Mouse (Mus musculus) hindbrain, postnatal 0 days (tissue): ENCODE results near the gene Efna3. TPM values are rescaled to one million over a fixed set of nuclear protein-coding genes. Genes with fewer than 3 reads are reported as not detected.

Source experiments
- ATAC-seq: fragments of 200-750 bp; cut with Nextera tagmentation; 2 replicates; pipeline ENCODE4 v1.8.0; 2017; ENCODE audit warnings: mild to moderate bottlenecking, moderate TSS enrichment, moderate library complexity
- DNase-seq: peaks from one replicate; pipeline ENCODE4 v3.0.0-alpha.2; 2015; ENCODE audit warnings: low spot score
- H3K27ac ChIP-seq: fragments of 300-500 bp; sonication (generic); 2 replicates; pipeline ENCODE4 v1.5.1; 2014; ENCODE audit warnings: mild to moderate bottlenecking
- H3K27me3 ChIP-seq: fragments of 300-500 bp; sonication (generic); 2 replicates; pipeline ENCODE4 v1.6.1; 2014; ENCODE audit warnings: low read length, mixed read lengths; ENCODE audit not compliant: insufficient read depth
- H3K36me3 ChIP-seq: fragments of 300-500 bp; sonication (generic); 2 replicates; pipeline ENCODE4 v1.6.1; 2014; ENCODE audit warnings: low read length, mixed read lengths; ENCODE audit not compliant: insufficient read depth
- H3K4me1 ChIP-seq: fragments of 300-500 bp; sonication (generic); 2 replicates; pipeline ENCODE4 v1.6.1; 2014; ENCODE audit warnings: antibody characterized with exemption, low read length, mixed read lengths; ENCODE audit not compliant: insufficient read depth
- H3K4me2 ChIP-seq: fragments of 300-500 bp; sonication (generic); 2 replicates; pipeline ENCODE4 v1.6.1; 2014; ENCODE audit warnings: low read depth, mild to moderate bottlenecking, low read length, moderate library complexity, mixed read lengths
- H3K4me3 ChIP-seq: fragments of 300-500 bp; sonication (generic); 2 replicates; pipeline ENCODE4 v1.5.1; 2014; ENCODE audit warnings: low read length
- H3K9ac ChIP-seq: fragments of 300-500 bp; sonication (generic); replicated peaks from 2 replicates; pipeline ENCODE4 v1.6.1; 2014; ENCODE audit warnings: mild to moderate bottlenecking, low read length, moderate library complexity, mixed read lengths
- H3K9me3 ChIP-seq: fragments of 300-500 bp; sonication (generic); 2 replicates; pipeline ENCODE4 v1.6.1; 2016; ENCODE audit warnings: low read length, mixed read lengths
- CTCF ChIP-seq: IDR thresholded peaks from 2 replicates; pipeline ENCODE4 v1.5.1; 2016; ENCODE audit warnings: antibody characterized with exemption, control low read depth, low read depth
- WGBS: fragments of 180-500 bp; shearing (Covaris S2); extraction: QIAGEN DNeasy Blood & Tissue Kit; methylation state at CpG from one replicate; pipeline ENCODE4 v1.1.7; 2014; 5-methylcytosine and 5-hydroxymethylcytosine counted together
- polyA plus RNA-seq: library from polyadenylated mRNA; unstranded; fragments of >200 nt; fragmentation: Nextera tagmentation; extraction: Ambion mirVana; gene quantifications from 2 replicates; pipeline ENCODE4 v1.2.1, GENCODE M21; 2015
- total RNA-seq: library from RNA; depleted of rRNA; stranded (reverse); fragments of >200 nt; gene quantifications from 2 replicates; pipeline ENCODE4 v1.2.3, GENCODE M21; 2014

Efna3 gene
- total and polyA plus RNA-seq, 2 experiments from 2014 or later = 61.4 to 107 TPM

GRCm38 (mm10) chr3:89308089-89308488 lies 14.7 kb downstream of the Efna3 start:
- under 1% methylated on average over 9 of the region's 9 CpGs for WGBS
- no peak overlapping the region for H3K27ac ChIP-seq
- H3K27me3 ChIP-seq = no peaks in the 10 kb centered on the region
- H3K9ac ChIP-seq = no peak overlapping the region
- no peaks in the 10 kb centered on the region for H3K9me3 ChIP-seq
- peak; percentile 85 for DNase-seq
- ATAC-seq = peak; percentile 88
- H3K4me2 ChIP-seq = no peak overlapping the region
- peak; percentile 93 for TF ChIP-seq CTCF
- H3K4me3 ChIP-seq = no peak overlapping the region
- no peaks in the 10 kb centered on the region for H3K4me1 ChIP-seq
- H3K36me3 ChIP-seq = no peaks in the 10 kb centered on the region

GRCm38 (mm10) chr3:89305551-89306325 lies 17.0 kb downstream of the Efna3 start:
- TF ChIP-seq CTCF = no peak
- Histone ChIP-seq H3K4me1 (no peaks in the 10 kb centered on the region), H3K9ac (no peak overlapping the region), H3K27me3 (no peaks in the 10 kb centered on the region), H3K4me2 (no peak overlapping the region), H3K4me3 (no peak overlapping the region), H3K27ac (peak overlapping the region; percentile 26; the same call in 1 of the 2 replicates), H3K36me3 (no peaks in the 10 kb centered on the region), H3K9me3 (no peaks in the 10 kb centered on the region)
- 75% methylated on average over 8 of the region's 8 CpGs for whole genome bisulfite sequencing
- no peak for ATAC-seq
- DNase-seq = no peak

GRCm38 (mm10) chr3:89305105-89305504 lies 17.7 kb downstream of the Efna3 start:
- Histone ChIP-seq H3K27me3 (no peaks in the 10 kb centered on the region), H3K36me3 (no peaks in the 10 kb centered on the region), H3K4me1 (no peaks in the 10 kb centered on the region), H3K27ac (no peak overlapping the region), H3K9ac (no peak overlapping the region), H3K4me3 (no peak overlapping the region), H3K4me2 (no peak overlapping the region), H3K9me3 (no peaks in the 10 kb centered on the region)
- DNase-seq (no peak), ATAC-seq (no peak)
- WGBS = 67% methylated on average over 4 of the region's 4 CpGs
- TF ChIP-seq CTCF = no peak

- ATAC-seq (no peak), DNase-seq (no peak)
- no peak overlapping the region for H3K9ac ChIP-seq
- H3K27ac ChIP-seq = no peak overlapping the region
- no peaks in the 10 kb centered on the region for H3K36me3 ChIP-seq
- no peak for TF ChIP-seq CTCF
- H3K4me3 ChIP-seq = no peak overlapping the region
- H3K9me3 ChIP-seq = no peaks in the 10 kb centered on the region
- no peak overlapping the region for H3K4me2 ChIP-seq
- no peaks in the 10 kb centered on the region for H3K27me3 ChIP-seq
- no peaks in the 10 kb centered on the region for H3K4me1 ChIP-seq
- WGBS = 65% methylated on average over 6 of the region's 6 CpGs
These were observed 18.3 kb downstream of the Efna3 start for GRCm38 (mm10) chr3:89304440-89304839.

GRCm38 (mm10) chr3:89300514-89300913 lies 22.3 kb downstream of the Efna3 start:
- no peaks in the 10 kb centered on the region for H3K36me3 ChIP-seq
- 71% methylated on average over 2 of the region's 2 CpGs for whole genome bisulfite sequencing

GRCm38 (mm10) chr3:89300071-89300470 lies 22.7 kb downstream of the Efna3 start:
- no peak for TF ChIP-seq CTCF
- WGBS = 58% methylated on average over 1 of the region's 1 CpGs
- DNase-seq (no peak), ATAC-seq (no peak)
- H3K27me3 ChIP-seq = no peaks in the 10 kb centered on the region
- H3K4me1 ChIP-seq = no peaks in the 10 kb centered on the region
- H3K27ac ChIP-seq = no peak overlapping the region
- H3K9ac ChIP-seq = no peak overlapping the region
- peak overlapping the region; percentile 44 for H3K4me2 ChIP-seq
- H3K36me3 ChIP-seq = no peaks in the 10 kb centered on the region
- H3K9me3 ChIP-seq = no peaks in the 10 kb centered on the region
- no peak overlapping the region for H3K4me3 ChIP-seq

More at GRCm38 (mm10) chr3:89300514-89300913, 22.3 kb downstream of the Efna3 start:
- ATAC-seq = no peak
- H3K4me2 ChIP-seq = no peak overlapping the region
- TF ChIP-seq CTCF = no peak
- H3K9me3 ChIP-seq = no peaks in the 10 kb centered on the region
- H3K27ac ChIP-seq = no peak overlapping the region
- no peaks in the 10 kb centered on the region for H3K4me1 ChIP-seq
- no peak overlapping the region for H3K9ac ChIP-seq
- no peaks in the 10 kb centered on the region for H3K27me3 ChIP-seq
- DNase-seq = no peak
- H3K4me3 ChIP-seq = no peak overlapping the region

- H3K9ac ChIP-seq = no peak overlapping the region
- H3K4me1 ChIP-seq = no peaks in the 10 kb centered on the region
- peak overlapping the region; percentile 44 for H3K4me2 ChIP-seq
- peak; percentile 35 for TF ChIP-seq CTCF
- ATAC-seq (peak; percentile 67; the same call in 1 of the 2 replicates), DNase-seq (peak; percentile 61)
- WGBS = 2% methylated on average over 14 of the region's 14 CpGs
- no peaks in the 10 kb centered on the region for H3K27me3 ChIP-seq
- H3K36me3 ChIP-seq = no peaks in the 10 kb centered on the region
- no peaks in the 10 kb centered on the region for H3K9me3 ChIP-seq
- H3K4me3 ChIP-seq = peak overlapping the region; percentile 11; the same call in 1 of the 2 replicates
- no peak overlapping the region for H3K27ac ChIP-seq
These were observed 23.3 kb downstream of the Efna3 start for GRCm38 (mm10) chr3:89299499-89299898.
